Mouse (Mus musculus) forebrain, embryonic 16.5 days (tissue): ENCODE data around the gene Tnfrsf13b. TPM values are rescaled to one million over a fixed set of nuclear protein-coding genes. Genes with fewer than 3 reads are reported as not detected.

Experiments used
- ATAC-seq: fragments of 200-750 bp; cut with Nextera tagmentation; 2 replicates; pipeline ENCODE4 v1.8.0; 2017; ENCODE audit warnings: mild to moderate bottlenecking, moderate library complexity
- H3K27ac ChIP-seq: fragments of 300-500 bp; sonication (generic); 2 replicates; pipeline ENCODE4 v1.5.1; 2014; ENCODE audit warnings: low read length, control low read depth
- H3K27me3 ChIP-seq: fragments of 300-500 bp; sonication (generic); replicated peaks from 2 replicates; pipeline ENCODE4 v1.6.1; 2014; ENCODE audit warnings: low read length; ENCODE audit not compliant: control insufficient read depth, insufficient read depth
- H3K36me3 ChIP-seq: fragments of 300-500 bp; sonication (generic); 2 replicates; pipeline ENCODE4 v1.6.1; 2014; ENCODE audit not compliant: control insufficient read depth, insufficient read depth
- H3K4me1 ChIP-seq: fragments of 300-500 bp; sonication (generic); replicated peaks from 2 replicates; pipeline ENCODE4 v1.6.1; 2014; ENCODE audit warnings: low read length; ENCODE audit not compliant: control insufficient read depth, insufficient read depth
- H3K4me2 ChIP-seq: fragments of 300-500 bp; sonication (generic); 2 replicates; pipeline ENCODE4 v1.6.1; 2014; ENCODE audit warnings: mild to moderate bottlenecking, low read length, control low read depth
- H3K4me3 ChIP-seq: fragments of 300-500 bp; sonication (generic); replicated peaks from 2 replicates; pipeline ENCODE4 v1.5.1; 2014; ENCODE audit warnings: mild to moderate bottlenecking, low read length, control low read depth
- H3K9ac ChIP-seq: fragments of 300-500 bp; sonication (generic); replicated peaks from 2 replicates; pipeline ENCODE4 v1.6.1; 2014; ENCODE audit warnings: low read depth, low read length, control low read depth
- H3K9me3 ChIP-seq: fragments of 300-500 bp; sonication (generic); 2 replicates; pipeline ENCODE4 v1.6.1; 2016; ENCODE audit warnings: low read length; ENCODE audit not compliant: control insufficient read depth
- WGBS: fragments of 180-500 bp; shearing (Covaris S2); extraction: QIAGEN DNeasy Blood & Tissue Kit; methylation state at CpG from one replicate; pipeline ENCODE4 v1.1.7; 2014; 5-methylcytosine and 5-hydroxymethylcytosine counted together
- polyA plus RNA-seq: library from polyadenylated mRNA; unstranded; fragments of >200 nt; fragmentation: Nextera tagmentation; extraction: Ambion mirVana; gene quantifications from 2 replicates; pipeline ENCODE4 v1.2.1, GENCODE M21; 2015

Tnfrsf13b gene
- polyA plus RNA-seq, 1 experiment from 2014 or later: 0.57 TPM

GRCm38 (mm10) chr11:61193392-61193791, 66.8 kb downstream of the Tnfrsf13b start:
- no peak overlapping the region for H3K27ac ChIP-seq
- H3K36me3 ChIP-seq: no peaks in the 10 kb centered on the region
- H3K9ac ChIP-seq: no peak overlapping the region
- no peak; the same call in 1 of the 2 replicates for ATAC-seq
- H3K9me3 ChIP-seq: no peaks in the 10 kb centered on the region
- WGBS: 6% methylated on average over 9 of the region's 9 CpGs
- H3K4me1 ChIP-seq: no peaks in the 10 kb centered on the region
- no peak overlapping the region for H3K4me2 ChIP-seq
- H3K27me3 ChIP-seq: no peaks in the 10 kb centered on the region; the same call in 1 of the 2 replicates
- no peak overlapping the region for H3K4me3 ChIP-seq

- Histone ChIP-seq H3K9me3 (no peaks in the 10 kb centered on the region), H3K27ac (no peak overlapping the region), H3K36me3 (no peaks in the 10 kb centered on the region), H3K27me3 (no peaks in the 10 kb centered on the region; the same call in 1 of the 2 replicates), H3K4me3 (no peak overlapping the region), H3K4me1 (peaks cover 4% of the 10 kb centered on the region; the same call in 1 of the 2 replicates), H3K4me2 (no peak overlapping the region), H3K9ac (no peak overlapping the region)
- no peak for ATAC-seq
- WGBS: 86% methylated on average over 14 of the region's 14 CpGs
Measured at GRCm38 (mm10) chr11:61196616-61197353, 70.2 kb downstream of the Tnfrsf13b start.

GRCm38 (mm10) chr11:61197935-61198334, 71.4 kb downstream of the Tnfrsf13b start:
- Histone ChIP-seq H3K9me3 (no peaks in the 10 kb centered on the region), H3K27me3 (no peaks in the 10 kb centered on the region; the same call in 1 of the 2 replicates), H3K4me1 (peaks cover 4% of the 10 kb centered on the region; the same call in 1 of the 2 replicates), H3K27ac (no peak overlapping the region), H3K4me2 (no peak overlapping the region), H3K9ac (no peak overlapping the region), H3K4me3 (no peak overlapping the region), H3K36me3 (no peaks in the 10 kb centered on the region)
- no peak for ATAC-seq

Other genes with a start within 250 kb of the Tnfrsf13b start
- gene Tmem11, start 247.5 kb upstream of the Tnfrsf13b start, polyA plus RNA-seq: 56.6 and 61.2 TPM in 2 replicates
- gene Natd1, start 212.0 kb upstream of the Tnfrsf13b start, polyA plus RNA-seq: 32.5 and 35.0 TPM in 2 replicates
- 33.6 and 38.1 TPM in 2 replicates for gene Map2k3, start 194.7 kb upstream of the Tnfrsf13b start, polyA plus RNA-seq
- gene Kcnj12, start 104.2 kb upstream of the Tnfrsf13b start, polyA plus RNA-seq: 0.92 and 1.6 TPM in 2 replicates
- 479 and 501 TPM in 2 replicates for gene Usp22, start 48.3 kb downstream of the Tnfrsf13b start, polyA plus RNA-seq
- gene Aldh3a1, start 80.8 kb downstream of the Tnfrsf13b start, polyA plus RNA-seq: 0.14 and 0.15 TPM in 2 replicates
- gene Aldh3a2, start 140.7 kb downstream of the Tnfrsf13b start, polyA plus RNA-seq: 29.5 and 29.8 TPM in 2 replicates
- not detected in 2 replicates for gene Slc47a2, start 216.1 kb downstream of the Tnfrsf13b start, polyA plus RNA-seq